Mouse (Mus musculus): ENCODE measurements at regions not wholly inside any gene's neighbourhood (a gene's known extent, or its start where the extent isn't known, plus 50 kb on each side); places are given as distances from the start of the nearest gene placed in this dataset.

DNA sequence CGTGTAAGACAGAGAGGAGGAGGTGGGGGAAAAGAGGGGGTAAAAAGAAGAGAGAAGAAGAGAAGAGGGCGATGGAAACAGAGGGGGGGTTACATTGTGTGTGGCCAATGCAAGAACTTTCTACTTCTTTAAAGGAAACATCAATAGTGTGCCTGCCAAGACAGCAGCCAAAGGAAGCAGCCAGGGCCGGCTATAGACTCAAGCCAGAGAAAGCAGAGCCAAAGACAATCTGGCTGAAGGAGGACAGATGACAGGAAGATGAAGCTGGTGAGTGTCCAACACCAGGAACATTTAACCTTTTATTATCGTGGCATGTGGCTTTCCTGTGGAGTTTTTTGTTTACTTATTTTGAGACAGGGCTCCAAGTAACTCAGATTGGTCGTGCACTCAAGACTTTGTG lies 152.1 kb upstream of the Jmjd1c start:
- TF ChIP-seq GATA1 (IDR thresholded peaks at IDR 0.05; ENCODE audit: borderline replicate concordance, low read length) (no peak), FLI1 (IDR thresholded peaks at IDR 0.05; ENCODE audit: low read length) (no peak)
